Mouse (Mus musculus): Measurements from ENCODE around the gene Vwa8. TPM values are rescaled to one million over a fixed set of nuclear protein-coding genes. Genes with fewer than 3 reads are reported as not detected.

Gene Vwa8
- total RNA-seq (2014; fragmentation: Nextera tagmentation) = 35.4 and 42.5 TPM in 2 replicates
- 16.3 and 18.5 TPM in 2 replicates for total RNA-seq (2017)
- polyA plus RNA-seq (2012) = 4.3 and 4.5 TPM in 2 replicates

DNA sequence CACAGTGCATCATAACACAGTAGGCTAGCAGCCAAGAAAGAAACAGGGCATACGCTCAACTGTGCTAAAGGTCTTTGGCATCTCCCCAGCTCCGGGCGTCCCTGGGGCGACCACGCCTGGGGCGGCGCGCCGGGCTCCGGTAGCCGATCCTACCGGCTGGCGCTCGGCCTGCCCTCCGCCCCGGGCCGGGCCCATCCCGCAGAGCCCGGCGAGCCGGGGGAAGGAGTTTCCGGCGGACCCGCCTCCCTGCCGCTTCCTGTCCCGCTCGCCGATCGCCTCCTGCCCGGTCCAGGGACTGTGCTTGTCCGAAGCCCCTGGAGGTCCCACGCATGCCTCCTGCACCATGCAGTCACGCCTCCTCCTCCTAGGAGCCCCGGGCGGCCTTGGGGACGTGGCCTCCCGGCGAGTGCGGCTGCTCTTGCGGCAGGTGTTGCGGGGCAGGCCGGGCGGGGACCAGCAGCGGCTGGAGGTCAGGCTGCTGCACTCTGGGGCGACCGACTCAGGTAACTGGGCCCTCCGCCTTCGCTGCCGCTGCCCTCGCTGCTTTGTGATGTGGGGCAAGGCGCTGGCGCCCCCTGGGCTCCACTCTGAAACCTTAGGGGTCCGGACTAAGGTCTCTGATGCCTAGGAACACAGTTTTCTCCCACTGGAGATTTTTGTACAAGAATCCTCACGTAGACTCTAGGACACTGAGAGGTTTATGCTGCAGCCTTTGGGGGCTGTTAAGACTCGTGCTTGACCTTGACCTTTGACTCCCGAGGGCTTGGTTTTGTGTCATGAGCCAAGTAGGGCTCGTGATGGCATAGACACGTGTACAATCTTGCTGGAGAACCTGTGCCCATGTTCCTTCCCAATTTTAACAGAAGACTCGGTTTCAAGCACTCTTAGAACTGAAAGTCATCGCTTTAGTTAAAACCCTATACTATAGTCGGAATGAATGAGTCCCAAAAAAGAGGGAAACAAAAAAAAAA is at the start of gene Vwa8:
TSS of gene Vwa8 (plus strand) at position 112 of the 971 bp plus-strand sequence.
- DNase-seq (ENCODE audit: low spot score) = peak; percentile 74

DNA sequence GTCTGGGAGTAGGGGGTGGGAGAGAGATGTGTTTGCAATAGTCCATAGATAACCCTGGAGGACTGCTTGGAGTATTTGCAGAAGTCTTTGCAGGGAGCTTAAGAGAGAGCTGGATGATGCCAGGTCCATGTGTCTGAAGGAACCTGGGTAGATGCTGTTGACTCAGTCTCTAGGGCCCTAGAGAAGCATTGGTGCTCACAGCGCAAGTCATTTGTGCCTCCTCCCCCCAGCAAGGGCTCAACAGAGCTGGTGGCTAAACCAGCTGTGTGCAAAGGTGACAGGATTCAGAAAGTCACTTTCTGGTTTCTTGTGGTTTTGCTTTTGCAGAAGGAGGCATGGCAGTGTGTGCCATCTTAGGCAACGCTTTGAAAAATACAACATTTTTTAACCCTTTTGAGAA is 46.5 kb upstream of the Vwa8 start:
- Histone ChIP-seq H3K9me3 (replicated peaks) (no peaks in the 10 kb centered on the region), H3K36me3 (replicated peaks) (no peaks in the 10 kb centered on the region), H3K27me3 (ENCODE audit: insufficient read depth, low read length) (no peaks in the 10 kb centered on the region), H3K4me1 (ENCODE audit: insufficient read depth, low read depth, low read length) (no peaks in the 10 kb centered on the region), H3K4me3 (ENCODE audit: low read depth, low read length) (no peak overlapping the region)
- ATAC-seq (ENCODE audit: extremely low read depth, insufficient number of reproducible peaks, low FRiP score, poor library complexity, severe bottlenecking) (no peak), DNase-seq (ENCODE audit: low spot score) (no peak)
- TF ChIP-seq GATA2 (IDR thresholded peaks at IDR 0.05; ENCODE audit: borderline replicate concordance, low read depth, low read length) (no peak), POLR2AphosphoS5 (IDR thresholded peaks at IDR 0.05; ENCODE audit: insufficient replicate concordance, low read depth, low read length) (no peak), GATA1 (IDR thresholded peaks at IDR 0.05; ENCODE audit: borderline replicate concordance, low read length) (no peak), CTCF (IDR thresholded peaks at IDR 0.05; ENCODE audit: low read depth, low read length) (no peak), TAL1 (conservative IDR thresholded peaks at IDR 0.05; ENCODE audit: low read depth, low read length) (no peak)

More for the DNA sequence above, at the start of gene Vwa8:
- ATAC-seq (ENCODE audit: extremely low read depth, insufficient number of reproducible peaks, low FRiP score, poor library complexity, severe bottlenecking) = peak; percentile 50
- no peaks in the 10 kb centered on the region for H3K9me3 ChIP-seq (replicated peaks)
- H3K27me3 ChIP-seq (ENCODE audit: insufficient read depth, low read length) = no peaks in the 10 kb centered on the region; the same call in 1 of the 2 replicates
- TF ChIP-seq GATA1 (IDR thresholded peaks at IDR 0.05; ENCODE audit: borderline replicate concordance, low read length) (no peak), GATA2 (IDR thresholded peaks at IDR 0.05; ENCODE audit: borderline replicate concordance, low read depth, low read length) (no peak), POLR2AphosphoS5 (IDR thresholded peaks at IDR 0.05; ENCODE audit: insufficient replicate concordance, low read depth, low read length) (no peak), TAL1 (conservative IDR thresholded peaks at IDR 0.05; ENCODE audit: low read depth, low read length) (no peak), CTCF (IDR thresholded peaks at IDR 0.05; ENCODE audit: low read depth, low read length) (no peak)
- H3K4me1 ChIP-seq (ENCODE audit: insufficient read depth, low read depth, low read length) = peaks cover 30% of the 10 kb centered on the region
- H3K4me3 ChIP-seq (ENCODE audit: low read depth, low read length) = peak within 1 kb of the TSS; percentile 97
- peaks cover 7% of the 10 kb centered on the region for H3K36me3 ChIP-seq (replicated peaks)

DNA sequence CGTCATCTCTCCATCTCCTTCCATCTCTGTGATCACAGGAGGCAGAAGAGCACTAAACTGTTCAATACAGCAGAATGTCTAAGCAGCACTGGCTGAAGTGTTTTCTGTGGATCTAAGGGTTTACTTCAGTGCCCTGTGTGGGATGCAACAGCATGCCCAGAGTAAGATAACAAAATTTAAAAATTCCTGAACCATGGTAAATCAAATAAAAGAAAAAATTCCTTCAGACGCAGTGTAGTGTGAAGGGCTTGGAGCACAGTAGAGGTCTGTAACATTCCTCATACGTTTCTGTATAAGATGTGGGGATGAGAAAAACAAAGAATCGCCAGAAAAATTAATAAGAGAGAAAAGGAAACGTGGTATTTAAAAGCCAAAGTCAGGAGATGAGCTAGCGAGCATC is 44.9 kb upstream of the Vwa8 start:
- ATAC-seq (ENCODE audit: extremely low read depth, insufficient number of reproducible peaks, low FRiP score, poor library complexity, severe bottlenecking) = no peak
- H3K4me1 ChIP-seq (ENCODE audit: insufficient read depth, low read depth, low read length) = no peaks in the 10 kb centered on the region
- H3K4me3 ChIP-seq (ENCODE audit: low read depth, low read length) = no peak overlapping the region
- no peaks in the 10 kb centered on the region for H3K9me3 ChIP-seq (replicated peaks)
- no peaks in the 10 kb centered on the region for H3K36me3 ChIP-seq (replicated peaks)
- no peak for DNase-seq (ENCODE audit: low spot score)
- TF ChIP-seq CTCF (IDR thresholded peaks at IDR 0.05; ENCODE audit: low read depth, low read length) (no peak), GATA2 (IDR thresholded peaks at IDR 0.05; ENCODE audit: borderline replicate concordance, low read depth, low read length) (no peak), POLR2AphosphoS5 (IDR thresholded peaks at IDR 0.05; ENCODE audit: insufficient replicate concordance, low read depth, low read length) (no peak), TAL1 (conservative IDR thresholded peaks at IDR 0.05; ENCODE audit: low read depth, low read length) (no peak), GATA1 (IDR thresholded peaks at IDR 0.05; ENCODE audit: borderline replicate concordance, low read length) (no peak)
- H3K27me3 ChIP-seq (ENCODE audit: insufficient read depth, low read length) = no peaks in the 10 kb centered on the region

DNA sequence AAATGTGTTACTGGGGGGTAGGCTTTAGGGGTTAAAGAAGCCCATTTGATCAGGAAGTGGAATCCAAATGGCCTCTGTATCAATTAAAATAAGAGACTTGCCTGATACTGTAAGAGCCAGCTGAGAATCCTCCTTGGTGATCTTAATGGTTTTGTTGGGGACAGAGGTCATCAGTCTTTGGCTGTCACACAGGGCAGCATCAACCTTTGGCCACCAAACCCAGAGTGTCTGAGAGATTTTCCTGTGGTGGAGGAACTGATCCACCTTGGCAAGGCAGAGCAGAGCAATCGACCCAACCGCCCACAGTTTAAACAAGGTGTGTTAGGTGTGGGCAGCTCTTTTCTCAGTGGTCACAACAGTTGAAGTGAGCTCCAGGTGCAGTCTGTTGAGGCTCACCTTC is 36.0 kb upstream of the Vwa8 start:
- ATAC-seq (ENCODE audit: extremely low read depth, insufficient number of reproducible peaks, low FRiP score, poor library complexity, severe bottlenecking) (no peak), DNase-seq (ENCODE audit: low spot score) (no peak)
- H3K9me3 ChIP-seq (replicated peaks) = no peaks in the 10 kb centered on the region
- no peaks in the 10 kb centered on the region for H3K4me1 ChIP-seq (ENCODE audit: insufficient read depth, low read depth, low read length)
- H3K4me3 ChIP-seq (ENCODE audit: low read depth, low read length) = no peak overlapping the region
- TF ChIP-seq GATA1 (IDR thresholded peaks at IDR 0.05; ENCODE audit: borderline replicate concordance, low read length) = no peak
- no peak for TF ChIP-seq CTCF (IDR thresholded peaks at IDR 0.05; ENCODE audit: low read depth, low read length)
- no peak for TF ChIP-seq GATA2 (IDR thresholded peaks at IDR 0.05; ENCODE audit: borderline replicate concordance, low read depth, low read length)
- no peak for TF ChIP-seq TAL1 (conservative IDR thresholded peaks at IDR 0.05; ENCODE audit: low read depth, low read length)
- TF ChIP-seq POLR2AphosphoS5 (IDR thresholded peaks at IDR 0.05; ENCODE audit: insufficient replicate concordance, low read depth, low read length) = no peak
- peaks cover 5% of the 10 kb centered on the region; the same call in 1 of the 2 replicates for H3K27me3 ChIP-seq (ENCODE audit: insufficient read depth, low read length)
- no peaks in the 10 kb centered on the region for H3K36me3 ChIP-seq (replicated peaks)

DNA sequence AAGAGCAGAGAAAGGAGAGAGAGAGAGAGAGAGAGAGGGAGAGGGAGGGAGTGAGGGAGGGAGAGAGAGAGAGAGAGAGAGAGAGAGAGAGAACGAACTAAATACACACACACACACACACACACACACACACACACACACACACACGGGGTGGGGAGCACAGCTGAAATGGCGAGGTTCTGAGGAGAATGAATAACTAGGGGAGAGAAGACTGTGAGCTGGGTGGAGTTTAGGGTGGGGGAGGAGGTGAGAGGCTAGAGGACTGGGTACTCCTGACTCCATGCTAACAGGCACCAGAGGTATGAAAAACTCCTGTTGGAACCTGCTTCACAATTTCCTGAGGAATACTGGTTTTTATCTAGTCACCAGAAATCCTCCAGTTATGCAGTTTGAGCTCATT is 32.4 kb upstream of the Vwa8 start:
- ATAC-seq (ENCODE audit: extremely low read depth, insufficient number of reproducible peaks, low FRiP score, poor library complexity, severe bottlenecking) = no peak
- no peaks in the 10 kb centered on the region for H3K36me3 ChIP-seq (replicated peaks)
- H3K4me1 ChIP-seq (ENCODE audit: insufficient read depth, low read depth, low read length) = no peaks in the 10 kb centered on the region

DNA sequence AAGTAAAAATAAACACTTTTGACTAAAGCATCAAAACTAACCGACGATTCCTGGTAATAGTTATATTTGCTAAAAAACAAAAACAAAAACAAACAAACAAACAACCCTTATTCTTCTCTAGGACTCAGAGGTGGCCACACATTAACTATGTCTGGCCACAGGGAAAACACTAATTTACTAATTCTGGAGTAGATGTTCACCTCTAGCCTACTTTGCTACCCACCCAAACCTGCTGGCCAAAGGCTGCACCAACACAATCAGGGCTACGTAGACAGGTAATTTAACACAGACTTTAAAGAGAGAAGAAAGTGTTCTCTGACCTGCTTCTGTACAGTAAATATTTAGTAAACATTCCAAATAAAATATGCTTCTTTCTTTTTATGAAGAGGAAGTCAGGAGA is 31.2 kb upstream of the Vwa8 start:
- H3K36me3 ChIP-seq (replicated peaks) = no peaks in the 10 kb centered on the region
- TF ChIP-seq GATA2 (IDR thresholded peaks at IDR 0.05; ENCODE audit: borderline replicate concordance, low read depth, low read length) = no peak
- TF ChIP-seq POLR2AphosphoS5 (IDR thresholded peaks at IDR 0.05; ENCODE audit: insufficient replicate concordance, low read depth, low read length) = no peak
- no peak for TF ChIP-seq TAL1 (conservative IDR thresholded peaks at IDR 0.05; ENCODE audit: low read depth, low read length)
- TF ChIP-seq GATA1 (IDR thresholded peaks at IDR 0.05; ENCODE audit: borderline replicate concordance, low read length) = no peak
- no peak for TF ChIP-seq CTCF (IDR thresholded peaks at IDR 0.05; ENCODE audit: low read depth, low read length)
- no peak overlapping the region for H3K4me3 ChIP-seq (ENCODE audit: low read depth, low read length)
- peaks cover 5% of the 10 kb centered on the region; the same call in 1 of the 2 replicates for H3K27me3 ChIP-seq (ENCODE audit: insufficient read depth, low read length)
- no peak for ATAC-seq (ENCODE audit: extremely low read depth, insufficient number of reproducible peaks, low FRiP score, poor library complexity, severe bottlenecking)
- no peaks in the 10 kb centered on the region for H3K4me1 ChIP-seq (ENCODE audit: insufficient read depth, low read depth, low read length)
- DNase-seq (ENCODE audit: low spot score) = no peak
- no peaks in the 10 kb centered on the region for H3K9me3 ChIP-seq (replicated peaks)

More for the DNA sequence above, 32.4 kb upstream of the Vwa8 start:
- DNase-seq (ENCODE audit: low spot score) = no peak
- TF ChIP-seq TAL1 (conservative IDR thresholded peaks at IDR 0.05; ENCODE audit: low read depth, low read length) = no peak
- TF ChIP-seq POLR2AphosphoS5 (IDR thresholded peaks at IDR 0.05; ENCODE audit: insufficient replicate concordance, low read depth, low read length) = no peak
- TF ChIP-seq CTCF (IDR thresholded peaks at IDR 0.05; ENCODE audit: low read depth, low read length) = no peak
- no peak for TF ChIP-seq GATA1 (IDR thresholded peaks at IDR 0.05; ENCODE audit: borderline replicate concordance, low read length)
- no peak for TF ChIP-seq GATA2 (IDR thresholded peaks at IDR 0.05; ENCODE audit: borderline replicate concordance, low read depth, low read length)
- H3K27me3 ChIP-seq (ENCODE audit: insufficient read depth, low read length) = peaks cover 5% of the 10 kb centered on the region; the same call in 1 of the 2 replicates
- H3K4me3 ChIP-seq (ENCODE audit: low read depth, low read length) = no peak overlapping the region
- H3K9me3 ChIP-seq (replicated peaks) = no peaks in the 10 kb centered on the region
